Mouse (Mus musculus) lung, postnatal 4 days (tissue): ENCODE measurements around the gene Nrm.

Source experiments
- DNase-seq, 2 experiments: peaks; one replicate each; pipeline ENCODE4 v3.0.0; 2021

Gene Nrm

GRCm38 (mm10) chr17:35868165-35868820 lies 7.2 kb downstream of the Nrm start:
- DNase-seq, result peak; percentile 62 to 69

GRCm38 (mm10) chr17:35868961-35869345 lies 7.8 kb downstream of the Nrm start:
- DNase-seq, result no peak

DNA sequence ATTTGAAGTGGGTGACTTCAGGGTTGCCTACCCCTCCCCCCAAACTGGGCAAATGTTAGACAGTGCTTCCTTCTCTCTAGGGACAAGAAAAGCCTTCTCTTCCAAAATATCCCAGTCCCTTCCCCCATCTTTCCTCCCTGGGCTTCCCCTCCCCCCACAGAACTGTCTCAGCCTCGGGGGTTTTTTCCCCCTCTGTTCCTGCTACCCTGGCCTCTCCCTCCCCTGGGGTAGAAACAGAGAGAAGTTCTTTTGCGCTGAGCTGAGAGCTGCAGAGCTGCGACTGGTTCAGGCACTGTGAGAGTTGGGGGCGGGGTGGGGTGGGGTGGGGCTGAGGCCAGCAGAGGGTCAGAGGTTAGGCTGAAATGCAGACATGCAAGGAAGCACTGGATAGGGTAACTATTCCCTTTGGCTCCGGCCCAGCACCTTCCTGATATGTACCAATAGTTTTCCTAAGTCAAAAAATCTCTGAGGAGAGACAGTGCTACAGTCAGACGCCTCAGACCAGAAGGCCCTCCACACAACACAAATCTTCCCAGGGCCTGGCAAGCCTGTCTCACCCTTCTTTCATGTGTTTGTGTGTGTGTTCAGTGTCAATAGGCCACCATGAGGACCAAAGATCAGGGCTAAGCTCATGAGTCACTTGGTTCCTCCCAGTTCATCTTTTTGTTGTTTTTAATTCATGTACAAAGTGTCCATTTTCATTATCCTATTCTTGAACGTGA lies 8.4 kb downstream of the Nrm start:
- peak; percentile 57 to 66 for DNase-seq

DNA sequence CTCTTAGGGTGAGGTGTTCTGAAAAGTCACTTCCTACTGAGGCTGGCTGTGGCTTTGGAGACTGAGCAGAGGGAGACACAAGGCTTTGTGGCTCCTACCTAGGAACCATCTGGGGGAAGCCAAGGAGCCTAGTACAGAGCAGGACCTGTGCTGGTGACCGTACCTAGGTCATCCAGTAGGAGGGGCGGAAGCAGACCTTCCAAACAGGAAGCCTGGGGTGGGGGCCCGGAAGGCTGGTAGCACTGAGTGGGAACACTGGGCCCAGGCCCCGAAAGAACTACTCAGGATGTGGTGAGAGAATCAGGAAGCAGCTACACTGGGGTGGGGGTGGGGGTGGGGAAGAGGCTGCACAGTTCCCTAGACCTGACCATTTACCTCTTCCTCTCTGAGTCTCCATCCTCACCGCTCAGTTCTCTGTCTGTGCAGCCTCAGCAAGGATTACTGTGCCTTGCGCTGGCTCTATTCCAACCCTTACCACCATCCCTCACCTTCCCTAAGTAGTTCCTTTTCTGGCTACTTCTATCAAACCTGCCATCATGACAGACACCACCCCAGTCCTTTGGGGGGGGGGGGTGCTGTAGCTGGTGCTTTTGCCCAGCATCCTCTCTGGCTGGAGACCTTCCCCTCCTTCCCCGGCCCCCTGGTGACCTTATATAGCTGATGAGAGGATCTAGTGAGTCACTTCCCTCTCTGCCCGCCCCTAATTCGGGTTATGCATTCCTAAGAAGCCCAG lies 9.2 kb downstream of the Nrm start:
- peak; percentile 84 to 90 for DNase-seq

DNA sequence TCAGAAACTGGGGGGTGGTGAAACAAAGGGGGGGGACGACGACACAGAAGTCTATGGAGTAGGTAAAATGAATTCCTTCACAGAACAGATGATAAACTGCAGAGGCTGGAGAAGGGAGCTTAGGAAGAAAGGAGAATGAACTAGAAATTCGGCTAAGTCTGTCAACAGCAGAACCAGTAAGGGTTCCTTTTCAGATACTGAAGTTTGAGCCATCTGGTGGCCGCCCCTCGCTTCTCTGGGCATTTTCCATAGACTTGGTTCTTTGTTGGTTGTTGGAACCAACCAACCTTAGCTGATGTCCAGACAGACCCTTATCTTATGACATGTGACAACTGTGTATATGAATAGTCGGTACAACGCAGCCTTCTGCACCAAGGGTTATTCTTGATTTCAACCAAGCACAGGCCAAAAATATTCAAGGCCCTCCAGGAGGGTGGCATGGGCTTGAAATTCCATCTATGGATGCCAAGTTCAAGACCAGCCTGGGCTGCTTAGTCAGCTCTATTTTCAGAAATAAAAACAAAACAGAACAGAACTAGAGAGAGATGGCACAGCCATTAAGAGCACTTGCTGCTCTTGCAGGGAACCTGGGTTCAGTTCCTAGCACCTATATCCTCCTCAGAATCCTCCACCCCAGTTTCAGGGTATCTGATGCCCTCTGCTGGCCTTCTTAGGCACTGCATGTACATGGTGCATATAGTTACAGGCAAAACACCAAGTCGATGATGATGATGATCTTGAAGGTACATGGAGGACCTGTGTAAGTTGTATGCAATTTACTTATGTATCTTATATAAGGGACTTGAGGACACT lies 10.0 kb downstream of the Nrm start:
- peak in 1 of 2 experiments; percentile 62 for DNase-seq

DNA sequence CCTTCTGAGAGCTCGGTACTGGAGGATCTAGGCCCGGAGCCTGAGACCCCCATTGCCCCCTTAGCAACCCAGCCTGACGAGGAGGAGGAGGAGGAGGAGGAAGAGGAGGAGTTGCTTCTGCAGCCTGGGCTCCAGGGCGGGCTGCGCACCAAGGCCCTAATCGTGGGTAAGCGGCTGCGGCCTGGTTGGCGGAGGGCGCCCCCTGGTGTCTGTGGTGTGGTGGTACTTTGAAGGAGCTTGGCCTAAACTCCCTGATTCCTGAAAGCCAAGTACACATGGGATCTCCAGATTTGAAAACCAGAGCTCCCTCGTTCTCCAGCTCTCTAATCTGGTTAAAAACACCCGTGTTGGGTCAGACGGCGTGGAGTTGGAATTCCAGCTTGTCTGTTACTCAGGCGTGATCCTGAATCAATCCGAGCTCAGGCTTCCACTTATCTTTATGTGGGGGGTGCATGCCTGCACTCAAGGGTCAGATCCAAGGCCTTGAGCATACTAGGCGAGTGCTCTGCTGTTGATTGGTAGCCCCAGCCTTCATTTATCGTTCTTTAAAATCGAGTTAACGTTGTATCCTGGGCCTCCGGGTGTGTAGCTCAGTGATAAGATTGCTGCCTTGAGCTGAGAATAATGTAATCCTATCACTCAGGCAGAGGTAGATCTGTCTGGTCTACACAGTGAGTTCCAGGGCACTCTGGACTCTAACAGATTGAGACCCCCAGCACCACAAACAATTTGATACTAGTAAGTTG lies 12.8 kb downstream of the Nrm start:
- DNase-seq, result peak; percentile 90 to 93

DNA sequence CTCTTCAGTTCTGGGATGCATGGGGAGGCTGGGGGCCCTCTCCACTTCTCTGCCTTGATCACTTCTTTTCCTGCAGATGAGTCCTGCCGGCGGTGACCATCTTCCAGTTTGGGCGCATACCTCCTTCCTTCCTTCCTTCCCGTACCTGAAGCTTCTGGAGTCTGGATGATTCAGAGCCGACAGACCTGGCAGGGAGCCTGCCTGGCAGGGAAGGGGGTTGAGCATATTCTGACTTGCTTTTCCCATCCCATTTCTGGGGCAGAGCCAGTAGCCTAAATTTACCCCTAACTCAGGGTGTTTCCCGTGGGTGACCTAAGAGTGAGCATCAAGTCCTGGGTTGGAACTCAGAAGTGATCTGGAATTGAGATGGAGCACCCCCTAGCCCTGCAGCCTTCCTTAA lies 13.6 kb downstream of the Nrm start:
- no peak for DNase-seq

GRCm38 (mm10) chr17:35879245-35880057 lies 18.3 kb downstream of the Nrm start, which contains the start of gene Dhx16:
Gene Dhx16, plus strand, starts transcription at chr17:35879819.
- DNase-seq, result peak; percentile 96

DNA sequence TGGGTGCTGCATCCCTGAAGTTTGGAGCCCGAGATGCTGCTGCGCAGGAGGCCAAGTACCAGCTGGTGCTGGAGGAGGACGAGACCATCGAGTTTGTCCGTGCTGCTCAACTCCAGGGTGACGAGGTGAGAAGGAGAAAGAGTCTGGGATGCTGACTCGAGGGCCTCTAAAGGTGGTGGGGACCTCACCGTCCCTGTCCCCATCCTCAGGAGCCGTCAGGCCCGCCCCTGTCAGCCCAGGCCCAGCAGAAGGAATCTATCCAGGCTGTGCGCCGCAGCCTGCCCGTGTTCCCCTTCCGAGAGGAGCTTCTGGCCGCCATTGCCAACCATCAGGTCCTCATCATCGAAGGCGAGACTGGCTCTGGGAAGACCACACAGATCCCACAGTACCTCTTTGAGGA lies 21.8 kb downstream of the Nrm start:
- DNase-seq, result no peak

DNA sequence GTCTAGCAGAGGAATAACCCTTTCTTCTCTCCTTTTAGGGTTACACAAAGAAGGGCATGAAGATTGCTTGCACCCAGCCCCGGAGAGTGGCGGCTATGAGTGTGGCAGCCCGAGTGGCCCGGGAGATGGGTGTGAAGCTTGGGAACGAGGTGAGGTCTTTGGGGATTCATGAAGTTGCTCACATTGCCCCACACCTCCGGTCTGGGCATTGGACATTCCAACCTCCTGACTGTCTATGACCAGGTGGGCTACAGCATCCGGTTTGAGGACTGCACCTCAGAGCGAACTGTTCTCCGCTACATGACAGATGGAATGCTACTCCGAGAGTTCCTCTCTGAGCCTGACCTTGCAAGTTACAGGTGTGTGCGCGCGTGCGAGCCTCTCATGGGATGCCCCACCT lies 22.7 kb downstream of the Nrm start:
- DNase-seq, result no peak

DNA sequence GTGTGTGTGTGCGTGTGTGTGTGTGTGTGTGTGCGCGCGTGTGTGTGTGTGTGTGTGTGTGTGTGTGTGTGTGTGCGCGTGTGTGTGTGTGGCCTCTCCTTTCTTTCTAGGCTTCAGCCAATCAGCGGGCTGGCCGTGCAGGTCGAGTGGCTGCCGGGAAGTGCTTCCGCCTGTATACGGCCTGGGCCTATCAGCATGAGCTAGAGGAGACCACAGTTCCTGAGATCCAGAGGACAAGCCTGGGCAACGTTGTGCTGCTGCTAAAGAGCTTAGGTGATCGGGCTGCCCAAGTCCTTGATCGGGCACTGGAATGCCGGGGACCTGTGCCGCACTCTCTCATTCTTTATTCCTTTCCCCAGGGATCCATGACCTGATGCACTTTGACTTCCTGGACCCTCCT lies 26.6 kb downstream of the Nrm start:
- DNase-seq, result no peak

DNA sequence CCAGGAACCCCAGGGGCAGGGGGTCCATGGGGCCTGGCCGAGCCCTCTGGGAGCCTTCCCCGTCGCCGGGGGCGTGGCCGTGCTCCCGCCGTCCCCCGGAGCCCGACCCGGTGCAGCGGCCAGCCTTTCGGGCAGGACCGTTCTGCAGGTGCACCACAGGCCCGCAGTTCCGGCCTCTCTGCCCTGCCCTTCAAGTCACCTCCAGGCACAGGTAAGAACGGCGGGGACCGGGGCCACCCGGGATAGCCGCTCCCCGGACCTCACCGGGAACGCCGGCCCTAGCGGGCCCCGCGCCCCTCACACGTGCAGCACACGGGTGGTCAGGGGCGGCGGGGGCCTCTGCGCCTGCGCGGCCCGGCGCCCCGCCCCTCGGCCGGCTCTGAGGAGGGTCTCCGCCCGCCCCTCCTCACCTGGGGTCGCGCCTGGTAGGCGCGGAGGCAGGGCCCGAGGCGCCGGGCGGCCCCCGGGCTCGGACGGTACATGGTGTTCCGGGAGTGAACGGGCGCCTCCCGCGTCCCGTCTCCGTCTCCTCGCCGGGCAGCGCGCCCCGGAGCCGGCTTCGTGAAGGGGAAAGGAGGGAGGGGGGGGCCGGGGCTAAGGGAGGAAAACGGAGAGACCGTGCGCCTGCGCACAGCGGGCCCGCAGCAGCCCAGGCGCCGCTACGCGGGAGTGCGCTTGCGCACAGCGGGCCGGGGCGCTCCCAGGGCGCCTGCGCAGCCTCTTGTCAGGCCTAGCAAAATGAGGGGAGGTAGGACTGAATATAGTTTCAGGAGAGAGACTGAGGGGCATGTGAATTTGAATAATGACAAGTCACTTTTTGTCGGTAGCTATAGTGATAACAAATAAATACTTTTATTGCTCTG lies 35.9 kb downstream of the Nrm start, which contains the start of gene 2310061I04Rik:
Gene 2310061I04Rik (minus strand): TSS at position 651 of the 863 bp plus-strand sequence.
- peak; percentile 94 to 96 for DNase-seq

GRCm38 (mm10) chr17:35897644-35898573 lies 36.8 kb downstream of the Nrm start:
- no peak for DNase-seq

DNA sequence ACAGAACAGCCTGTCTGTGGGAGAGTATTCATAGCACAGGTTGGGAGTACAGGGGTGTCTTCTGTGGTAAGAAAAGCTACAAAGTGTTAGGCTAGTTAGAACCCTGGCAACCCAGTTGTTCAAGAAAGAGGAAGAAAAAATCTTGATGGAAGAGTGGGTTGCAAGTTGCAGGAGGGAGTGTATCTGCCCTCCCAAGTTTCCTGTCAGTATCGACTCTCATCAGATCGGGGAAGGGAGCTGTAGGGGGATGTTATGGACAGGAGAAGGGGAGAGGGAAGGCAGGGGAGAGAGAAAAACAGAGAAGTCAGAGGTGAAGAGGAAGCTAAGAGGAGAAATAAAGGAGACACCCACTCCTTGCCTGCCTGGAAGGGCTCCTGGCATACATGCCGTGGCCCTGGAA lies 39.5 kb downstream of the Nrm start:
- DNase-seq, result no peak

GRCm38 (mm10) chr17:35903343-35903991 lies 42.3 kb downstream of the Nrm start:
- DNase-seq, result peak; percentile 78 to 87

GRCm38 (mm10) chr17:35903992-35904355 lies 42.9 kb downstream of the Nrm start:
- no peak for DNase-seq

DNA sequence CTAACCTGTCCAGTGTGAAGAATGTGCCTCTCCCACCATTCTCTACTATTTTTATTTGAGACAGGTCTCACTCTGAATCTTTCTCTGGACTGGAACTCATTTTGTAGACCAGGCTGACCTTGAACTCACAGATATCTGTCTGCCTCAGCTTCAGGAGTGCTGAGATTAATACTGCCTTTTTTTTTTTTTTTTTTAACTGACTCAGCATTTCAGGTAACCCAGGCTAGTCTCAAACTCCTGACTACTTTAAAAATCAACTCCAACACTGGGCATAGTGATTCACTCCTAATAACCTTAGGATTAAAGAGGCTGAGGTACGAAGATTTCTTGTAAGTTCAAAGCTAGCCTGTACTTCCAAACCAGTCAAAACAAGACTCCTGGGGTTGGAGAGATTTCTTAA lies 44.5 kb downstream of the Nrm start:
- DNase-seq, result no peak

DNA sequence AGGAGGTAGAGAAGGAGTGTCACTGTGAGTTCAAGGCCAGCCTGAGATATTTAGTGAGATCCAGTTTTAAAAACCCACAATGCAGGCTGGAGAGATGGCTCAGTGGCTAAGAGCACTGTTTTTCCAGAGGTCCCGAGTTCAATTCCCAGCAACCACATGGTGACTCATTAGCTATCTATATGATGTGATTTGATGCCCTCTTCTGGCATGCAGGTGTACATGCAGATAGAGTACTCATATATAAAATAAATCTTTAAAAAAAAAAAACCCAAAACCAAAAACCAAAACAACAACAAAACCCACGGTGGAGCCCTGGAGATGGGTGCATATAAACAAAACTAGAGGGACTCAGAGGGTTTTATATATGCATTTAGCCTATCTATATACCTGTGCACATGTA lies 46.5 kb downstream of the Nrm start:
- no peak for DNase-seq
